Mouse (Mus musculus) lung, postnatal 4 days (tissue): Measurements from ENCODE around the gene Kif16b.

Experiments used
- DNase-seq, 2 experiments: peaks; one replicate each; pipeline ENCODE4 v3.0.0; 2021

The Kif16b gene

DNA sequence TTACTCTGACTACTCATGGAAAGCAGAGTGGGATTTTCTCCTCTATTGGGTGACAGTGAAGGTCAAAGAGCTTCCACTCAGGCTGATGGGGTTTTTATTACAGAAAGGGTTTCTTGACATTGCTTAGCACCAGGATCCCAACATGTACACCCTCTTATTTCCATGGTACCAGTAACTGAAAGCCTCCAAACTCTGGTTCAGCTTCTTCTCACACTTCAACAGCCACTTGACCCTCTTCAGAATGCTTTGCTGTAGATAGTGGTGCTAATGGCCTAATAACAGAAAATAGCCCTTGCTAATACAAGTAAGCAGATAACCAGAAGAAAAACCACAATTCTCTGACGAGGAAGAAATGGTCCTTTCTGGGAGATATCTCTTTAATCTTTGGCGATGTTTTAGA, 259.6 kb downstream of the Kif16b start:
- DNase-seq: no peak

DNA sequence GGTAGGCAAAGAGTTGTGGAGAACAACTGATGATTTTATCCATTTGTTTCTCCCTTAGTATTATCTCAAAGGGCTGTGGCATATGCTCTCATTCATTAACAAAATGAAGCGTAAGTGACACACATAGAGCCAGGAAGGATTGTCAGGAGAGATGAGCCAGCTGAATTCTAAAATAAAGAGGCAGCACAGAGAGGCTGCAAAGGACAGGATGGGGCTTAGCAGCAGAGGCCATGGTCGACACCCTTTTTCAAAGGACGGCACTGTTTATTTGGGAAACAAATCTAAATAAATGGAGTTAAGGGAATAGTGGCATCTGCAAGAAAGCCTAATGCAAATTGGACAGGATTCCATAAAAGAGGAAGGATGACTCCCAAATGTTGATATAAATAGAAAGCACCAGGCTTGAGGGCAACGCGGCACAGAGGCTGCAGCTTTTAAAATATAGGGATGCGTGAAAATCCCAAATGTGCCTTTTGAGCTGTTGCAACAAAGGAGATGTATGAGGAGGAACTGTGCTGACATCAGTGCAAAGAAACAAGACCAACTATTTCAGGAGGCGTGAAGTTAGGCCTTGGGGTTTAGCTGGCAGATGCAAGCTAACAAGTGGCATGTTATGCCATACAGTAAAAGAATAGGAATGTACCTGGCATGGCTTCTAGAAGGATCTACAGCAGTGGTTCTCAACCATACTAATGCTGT, 265.6 kb downstream of the Kif16b start:
- DNase-seq: no peak

DNA sequence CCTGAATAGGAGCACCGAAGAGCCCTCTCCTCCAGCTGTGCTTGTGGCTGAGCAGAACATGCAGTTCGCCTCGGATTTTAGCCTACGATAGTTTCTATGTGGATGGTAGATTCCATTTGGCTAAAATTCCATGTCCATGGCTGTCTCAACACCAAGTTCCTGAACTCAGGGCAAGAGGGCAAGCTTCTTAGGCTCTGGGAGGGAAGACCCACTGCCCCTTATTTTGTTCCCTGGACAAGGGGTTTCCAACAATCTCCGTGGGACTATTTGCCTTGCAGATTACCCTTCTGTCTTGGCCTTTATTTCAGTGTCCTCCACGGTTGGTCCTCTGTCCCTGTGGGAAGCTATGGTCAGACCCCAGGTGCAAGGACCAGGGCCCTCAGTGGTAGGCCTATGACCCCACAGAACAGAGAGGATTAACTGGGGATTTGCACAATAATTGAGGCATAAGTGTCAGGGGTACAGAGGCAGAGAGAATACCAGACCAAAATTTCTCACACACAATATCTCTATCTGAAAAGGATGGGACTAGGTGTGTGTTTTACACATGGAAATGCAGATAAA, 267.3 kb downstream of the Kif16b start:
- DNase-seq: no peak

DNA sequence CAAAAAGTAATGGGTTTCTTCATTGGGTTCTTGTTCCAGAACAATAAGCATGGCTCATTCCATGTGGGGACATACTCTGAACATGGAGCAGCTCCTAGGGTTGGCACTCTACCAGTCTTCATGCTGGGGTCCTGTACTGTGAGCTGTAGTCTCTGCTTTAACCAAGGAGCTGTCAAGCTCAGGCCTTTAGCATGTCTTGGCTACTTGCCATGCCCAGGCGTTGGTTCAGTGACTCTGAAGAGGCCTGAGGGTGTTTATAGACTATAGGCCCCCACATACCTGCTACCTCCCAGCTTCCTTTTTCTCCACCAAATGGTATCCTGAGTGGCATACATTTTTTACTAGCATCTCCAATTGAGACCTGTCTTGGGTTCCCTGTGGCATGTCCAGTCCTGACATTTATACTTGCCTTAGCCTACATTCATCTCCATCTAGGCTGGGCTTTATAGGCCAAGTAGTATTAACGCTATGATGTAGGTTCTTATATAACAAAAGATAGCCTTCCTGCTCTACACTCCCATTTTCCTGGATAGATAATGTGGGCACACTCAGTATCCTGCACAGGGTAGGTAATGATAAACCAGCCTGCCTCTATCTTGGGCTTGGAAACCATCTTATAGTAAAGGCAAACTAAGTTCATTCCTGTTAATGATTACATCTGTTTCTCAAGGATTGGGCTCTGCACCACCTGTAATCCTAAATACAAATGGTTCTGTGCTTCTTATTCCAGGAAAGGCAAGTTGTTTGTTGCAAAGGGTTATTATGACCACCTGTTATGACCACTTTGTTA, 271.6 kb downstream of the Kif16b start:
- no peak for DNase-seq

DNA sequence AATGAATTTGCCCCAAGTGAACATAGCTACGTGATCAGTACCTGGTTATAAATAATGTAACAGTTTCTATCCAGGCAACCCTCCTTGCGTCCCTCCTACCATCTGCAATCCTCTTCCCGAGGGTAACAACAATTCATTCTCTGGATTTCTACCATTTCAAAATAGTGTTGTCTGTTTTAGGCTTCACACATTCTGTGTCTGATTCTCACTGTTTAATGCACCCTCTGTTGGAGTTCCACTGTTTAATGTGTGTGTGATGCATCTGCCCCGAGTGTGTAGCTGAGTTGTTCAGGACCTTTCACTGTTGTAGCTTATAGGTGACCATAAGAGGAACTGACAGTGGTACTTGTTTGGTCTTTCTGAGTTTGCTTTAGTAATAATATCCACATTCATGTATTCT, 275.6 kb downstream of the Kif16b start:
- no peak for DNase-seq

DNA sequence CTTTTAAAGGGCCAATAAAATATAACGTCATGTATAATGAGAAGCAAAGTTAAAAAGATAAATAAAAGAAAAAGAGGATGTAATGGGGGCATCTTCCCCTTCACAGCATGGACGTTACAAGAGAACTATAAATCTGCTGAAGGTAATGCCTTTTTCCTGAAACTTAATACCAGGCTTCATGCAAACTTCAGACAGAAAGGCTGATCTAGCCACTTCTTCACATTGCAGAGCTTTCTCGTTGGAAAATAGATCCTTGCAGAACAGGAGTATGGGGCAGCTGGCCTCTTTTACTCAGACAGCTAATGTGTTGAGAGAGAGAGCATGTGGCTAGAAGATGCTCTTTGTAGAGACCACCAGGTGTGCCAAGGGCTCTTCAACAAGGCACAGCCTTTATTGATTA, 276.2 kb downstream of the Kif16b start:
- DNase-seq: no peak

DNA sequence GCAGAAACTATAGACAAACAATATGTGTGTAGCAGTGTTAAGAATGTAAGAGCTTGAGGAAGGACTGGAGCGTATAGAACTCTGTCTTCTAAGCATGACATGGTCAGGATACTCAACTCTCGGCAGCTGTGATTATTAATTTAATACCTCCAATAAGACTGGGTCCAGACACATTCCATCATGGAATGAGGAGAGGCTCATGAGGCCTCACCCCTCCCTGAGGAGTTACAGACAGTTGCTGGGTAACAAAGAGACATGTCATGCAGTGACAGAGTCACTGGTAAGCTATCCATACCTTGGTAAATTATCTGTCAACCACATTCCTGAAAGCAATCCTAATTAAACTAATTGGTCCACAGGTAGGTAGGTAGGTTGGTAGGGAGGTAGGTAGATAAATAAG, 277.1 kb downstream of the Kif16b start:
- no peak for DNase-seq

DNA sequence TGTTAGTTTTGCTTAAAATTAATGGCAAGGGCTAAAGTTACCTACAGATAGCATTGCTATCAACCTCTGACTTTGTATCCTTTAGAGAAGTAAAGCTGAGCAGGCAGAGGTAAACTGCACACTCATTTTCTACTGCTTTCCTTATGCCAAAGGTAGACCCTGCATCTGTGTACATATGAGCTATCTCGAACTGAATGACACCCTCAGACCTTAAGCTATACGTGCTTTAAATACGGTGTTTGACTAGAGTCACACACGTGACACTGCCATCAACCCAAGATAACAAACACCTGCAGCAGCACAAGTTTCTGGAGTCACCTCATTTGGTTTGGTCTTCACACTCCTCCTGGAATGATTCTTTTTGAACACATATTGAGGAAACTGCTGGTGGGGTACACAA, 280.2 kb downstream of the Kif16b start:
- DNase-seq: no peak

DNA sequence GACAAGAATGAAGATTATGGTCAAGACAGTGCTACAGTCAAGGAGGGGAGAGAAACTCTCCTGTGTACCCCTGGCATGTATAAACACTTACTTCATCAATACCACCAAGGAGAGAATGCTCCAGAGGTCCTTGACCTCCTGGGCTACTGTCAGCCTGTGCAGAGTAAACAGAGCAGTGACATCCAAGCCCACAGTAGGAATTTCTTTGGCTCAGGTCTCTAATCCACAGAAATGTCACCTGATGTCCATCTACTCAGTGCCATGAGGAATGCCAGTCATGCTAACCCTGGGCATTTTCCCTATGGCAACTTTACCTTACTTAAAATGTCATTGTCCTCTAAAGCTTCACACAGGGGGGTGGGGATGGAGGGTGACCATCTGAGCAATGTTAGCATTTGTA, 281.4 kb downstream of the Kif16b start:
- DNase-seq: no peak

DNA sequence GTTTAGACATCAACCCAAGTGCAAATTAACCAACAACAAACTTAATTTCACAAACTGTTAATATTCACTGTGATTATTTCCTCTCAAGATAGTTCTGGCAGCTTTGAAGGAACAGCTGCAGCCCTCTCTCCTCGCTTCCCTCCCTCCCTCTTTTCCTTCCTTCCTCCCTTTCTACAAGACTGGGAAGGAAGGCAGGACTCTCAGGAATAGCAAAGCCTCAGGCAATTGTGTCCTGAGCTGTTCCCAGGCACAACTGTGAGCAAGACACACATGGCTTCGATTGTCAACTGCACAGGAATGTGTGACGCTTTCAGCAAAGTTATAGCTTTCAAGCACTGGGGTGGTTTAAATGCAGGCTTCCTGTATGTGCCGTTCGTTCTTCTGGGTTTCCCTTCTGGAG, 286.8 kb downstream of the Kif16b start:
- DNase-seq: no peak

DNA sequence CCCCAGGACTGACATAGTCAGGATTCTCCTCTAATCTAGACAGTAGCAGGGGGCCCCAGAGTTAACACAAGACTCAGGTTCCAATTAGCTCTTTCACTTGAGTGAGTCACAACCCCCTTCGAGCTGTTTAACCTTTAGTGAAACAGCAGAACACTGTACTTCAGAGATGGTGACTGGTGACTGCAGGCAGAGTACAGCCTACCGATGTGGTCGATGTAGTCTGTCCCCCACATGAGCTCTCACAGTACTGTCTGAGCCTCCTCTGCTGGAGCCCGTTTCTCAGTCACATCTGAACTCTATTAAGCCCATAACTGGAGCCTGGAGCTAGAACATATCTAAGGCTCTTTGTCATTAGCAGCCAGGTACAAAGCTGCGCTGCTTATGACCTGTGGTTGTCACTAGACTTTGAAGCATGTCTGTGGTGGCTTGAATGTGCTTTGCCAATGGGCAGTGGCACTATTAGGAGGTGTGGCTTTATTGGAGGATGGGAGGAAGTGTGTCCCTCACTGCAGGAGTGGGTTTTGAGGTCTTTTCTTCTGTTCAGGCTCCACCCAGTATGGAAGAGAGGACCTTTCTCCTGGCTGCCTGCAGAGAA, 288.9 kb downstream of the Kif16b start:
- DNase-seq: no peak

DNA sequence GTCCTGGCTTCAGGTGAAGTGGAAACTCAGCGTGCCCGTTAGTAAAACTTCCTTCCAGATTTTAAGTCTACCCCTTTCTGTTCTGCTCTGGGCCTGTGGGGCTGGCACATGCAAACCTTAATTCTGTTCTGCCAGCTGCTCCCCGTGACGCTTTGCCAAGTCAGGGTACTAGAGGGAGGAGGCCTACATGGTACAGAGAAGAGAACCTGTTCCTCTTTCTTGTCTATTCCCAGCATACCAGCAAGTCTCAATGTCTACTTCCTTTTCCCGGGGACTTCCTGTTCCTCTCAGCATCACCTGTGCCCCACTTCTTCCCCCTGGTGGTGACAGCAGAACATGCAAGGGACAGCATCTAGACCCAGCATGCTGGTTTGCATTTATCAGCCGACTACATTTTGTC, 290.2 kb downstream of the Kif16b start:
- peak; percentile 37 to 46 for DNase-seq

DNA sequence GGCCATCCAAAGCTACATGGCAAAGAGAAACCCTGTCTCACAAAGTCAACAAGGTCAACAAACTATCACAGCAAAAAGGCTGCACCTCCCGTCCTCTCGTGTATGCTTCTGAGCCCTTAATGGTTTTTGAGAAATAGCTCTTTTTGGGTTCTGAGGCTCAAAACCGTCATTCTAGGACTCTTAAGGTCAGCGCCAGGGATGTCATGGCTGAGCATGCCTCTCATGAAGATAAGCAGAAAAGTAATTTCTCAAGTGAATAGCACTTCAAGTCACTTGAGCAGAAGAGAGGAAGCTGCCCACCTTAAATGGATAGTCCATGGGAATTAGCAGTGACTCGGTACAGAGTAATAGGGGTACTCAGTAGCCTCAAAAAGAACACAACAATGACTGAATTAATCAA, 291.1 kb downstream of the Kif16b start:
- no peak for DNase-seq

DNA sequence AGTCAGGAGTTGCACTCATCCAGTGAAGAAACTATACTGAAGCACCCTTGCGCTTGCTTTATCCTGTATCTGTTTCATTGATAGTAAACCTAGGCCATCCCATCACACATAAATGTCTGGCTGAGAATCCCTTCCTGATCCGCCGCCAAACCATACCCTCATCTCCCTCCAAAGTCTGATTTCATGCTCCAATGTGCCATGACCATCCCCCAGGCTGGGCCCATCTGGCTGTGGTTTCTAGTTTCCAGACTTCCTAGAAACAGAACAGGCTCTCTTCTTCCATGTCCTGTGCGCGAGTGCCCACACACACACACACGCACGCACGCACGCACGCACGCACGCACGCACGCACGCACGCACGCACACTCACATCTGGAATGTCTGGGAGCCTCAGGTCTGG, 292.6 kb downstream of the Kif16b start:
- DNase-seq: no peak

DNA sequence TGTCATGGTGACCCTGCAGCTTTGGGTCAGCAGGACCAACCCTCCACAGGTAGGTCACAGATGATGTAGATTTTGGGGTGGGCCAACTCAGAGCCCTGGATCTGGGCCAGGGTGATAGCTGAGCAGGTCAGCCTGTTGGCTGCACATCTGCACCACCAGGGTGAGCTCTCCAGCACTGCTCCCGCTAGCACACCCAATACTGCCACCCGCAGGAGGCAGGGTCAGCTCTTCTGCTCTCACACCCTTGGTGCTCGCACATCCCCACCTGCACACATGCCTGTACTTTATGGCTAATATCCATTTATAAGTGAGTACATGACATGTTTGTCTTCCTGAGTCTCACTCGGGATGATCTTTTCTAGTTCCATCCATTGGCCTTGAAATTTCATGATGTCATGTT, 296.6 kb downstream of the Kif16b start:
- no peak for DNase-seq

DNA sequence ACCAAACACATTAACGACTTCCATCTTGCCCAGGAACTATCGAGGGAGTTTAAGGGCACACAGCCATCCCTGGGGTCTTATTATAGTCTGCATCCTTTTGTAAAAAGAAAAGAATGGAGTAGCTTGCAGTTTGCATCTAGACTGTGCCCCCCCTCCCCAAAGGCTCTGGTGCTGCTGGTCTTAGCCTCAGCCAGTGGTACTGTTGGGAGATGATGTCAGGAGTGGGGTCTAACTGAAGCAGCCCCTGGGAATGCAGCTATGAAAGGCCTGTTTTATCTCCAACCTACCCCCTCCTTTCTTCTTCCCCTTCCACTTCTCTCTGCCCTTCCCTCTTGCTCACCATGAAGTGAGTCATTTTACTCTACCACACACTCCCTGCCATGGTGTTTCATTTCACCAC, 298.1 kb downstream of the Kif16b start:
- DNase-seq: no peak

DNA sequence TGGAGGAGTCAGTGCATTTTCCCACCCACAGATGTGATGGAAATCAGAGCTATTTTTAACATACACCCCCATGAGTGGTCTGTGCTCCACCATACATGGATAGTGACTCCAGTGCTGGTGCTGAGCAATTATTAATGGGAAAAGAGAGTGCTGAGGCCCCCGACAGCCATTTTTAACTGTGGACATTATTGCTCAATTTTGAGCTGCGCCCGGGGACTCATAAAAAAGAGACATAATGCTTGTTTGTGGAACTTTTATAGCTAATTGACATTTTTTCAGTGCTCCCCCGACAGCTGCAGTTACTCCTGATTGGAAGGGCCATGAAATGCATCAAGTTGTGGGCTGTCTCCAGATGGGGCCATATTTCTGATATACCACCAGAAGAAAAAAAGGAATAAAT, 302.1 kb downstream of the Kif16b start:
- no peak for DNase-seq

DNA sequence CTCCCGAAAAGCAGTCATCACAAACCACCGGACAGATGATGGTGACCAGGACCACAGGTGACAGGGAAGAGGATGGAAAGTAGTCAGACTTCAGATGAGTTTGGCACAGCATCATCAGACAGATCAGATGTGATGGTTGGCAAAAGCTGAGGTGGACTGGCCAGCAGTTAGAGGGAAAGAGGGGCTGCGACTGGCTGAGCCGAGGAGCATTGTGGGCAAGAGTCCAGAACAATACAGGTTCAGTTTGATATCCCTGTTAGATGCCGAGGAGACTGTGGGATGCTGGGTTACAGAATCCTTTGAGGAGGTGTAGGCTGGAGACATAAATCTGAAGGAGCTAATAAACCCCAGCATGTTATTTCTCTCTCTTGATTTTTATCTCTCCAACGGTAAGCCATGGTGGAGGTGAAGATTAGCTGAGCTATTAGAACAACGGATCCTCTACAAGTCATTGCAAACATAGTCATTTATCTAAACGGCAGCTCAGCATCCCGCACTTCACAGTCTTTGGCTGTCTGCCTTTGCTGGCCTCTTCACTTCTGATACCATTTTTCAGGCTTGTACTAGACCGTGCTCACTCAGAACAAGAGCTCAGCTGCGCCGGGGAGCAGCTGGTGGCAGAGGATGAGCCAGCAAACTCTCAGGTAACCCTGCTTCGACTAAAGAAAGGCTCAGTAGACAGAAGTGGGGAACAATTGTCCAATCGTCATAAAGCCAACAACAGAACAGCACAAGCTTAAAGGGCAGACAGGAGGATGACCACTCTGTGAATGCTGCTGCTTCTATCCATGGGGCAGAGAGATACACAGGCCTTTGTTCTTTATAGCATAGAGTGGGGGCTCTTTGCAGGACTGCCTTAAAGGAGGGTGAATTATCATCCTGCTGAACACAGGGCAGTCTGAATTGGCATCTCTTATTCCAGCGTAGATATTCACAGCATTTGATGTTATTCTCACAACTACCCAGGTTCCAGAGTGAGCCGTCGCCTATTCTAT, 304.9 kb downstream of the Kif16b start:
- DNase-seq: no peak

DNA sequence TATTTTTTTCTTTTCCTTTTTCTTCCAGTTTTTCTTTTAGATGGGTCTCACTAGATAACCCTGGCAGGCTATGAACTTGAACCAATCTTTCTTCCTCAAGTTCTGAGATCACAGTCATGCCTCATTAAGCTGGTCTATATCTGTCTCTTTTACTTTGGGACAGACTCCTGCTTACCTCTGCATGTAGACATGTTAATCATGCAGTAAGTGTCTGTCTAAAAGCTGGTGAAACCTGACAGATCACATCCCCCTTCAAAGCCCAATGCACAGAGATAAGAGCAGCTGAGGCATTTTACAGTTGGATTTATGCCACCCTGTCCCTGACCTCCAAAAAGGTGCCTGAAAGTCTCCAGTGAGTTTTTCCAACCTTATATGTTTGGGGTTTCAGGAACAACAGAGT, 310.4 kb downstream of the Kif16b start:
- DNase-seq: no peak

DNA sequence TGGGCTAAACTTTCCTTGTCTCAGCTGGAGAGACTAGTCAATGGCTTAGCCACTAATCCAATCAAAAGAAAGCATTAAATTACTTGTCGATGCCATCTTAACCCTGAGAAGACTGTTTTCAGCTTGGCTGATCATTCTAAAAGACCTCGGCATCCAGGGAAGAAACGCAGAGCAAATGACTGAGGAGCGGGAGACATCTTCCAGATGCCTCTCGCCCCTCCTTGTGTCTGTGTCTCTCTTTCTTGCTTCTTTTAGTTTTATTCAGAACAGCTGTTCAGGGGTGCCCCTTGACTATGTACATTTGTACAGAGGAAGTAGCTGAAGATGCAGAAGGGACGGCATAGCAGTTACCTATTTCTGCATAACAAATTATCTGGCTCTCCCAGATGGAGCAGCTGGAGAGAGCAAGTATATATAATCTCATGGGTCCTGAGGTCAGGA, 311.0 kb downstream of the Kif16b start:
- no peak for DNase-seq

DNA sequence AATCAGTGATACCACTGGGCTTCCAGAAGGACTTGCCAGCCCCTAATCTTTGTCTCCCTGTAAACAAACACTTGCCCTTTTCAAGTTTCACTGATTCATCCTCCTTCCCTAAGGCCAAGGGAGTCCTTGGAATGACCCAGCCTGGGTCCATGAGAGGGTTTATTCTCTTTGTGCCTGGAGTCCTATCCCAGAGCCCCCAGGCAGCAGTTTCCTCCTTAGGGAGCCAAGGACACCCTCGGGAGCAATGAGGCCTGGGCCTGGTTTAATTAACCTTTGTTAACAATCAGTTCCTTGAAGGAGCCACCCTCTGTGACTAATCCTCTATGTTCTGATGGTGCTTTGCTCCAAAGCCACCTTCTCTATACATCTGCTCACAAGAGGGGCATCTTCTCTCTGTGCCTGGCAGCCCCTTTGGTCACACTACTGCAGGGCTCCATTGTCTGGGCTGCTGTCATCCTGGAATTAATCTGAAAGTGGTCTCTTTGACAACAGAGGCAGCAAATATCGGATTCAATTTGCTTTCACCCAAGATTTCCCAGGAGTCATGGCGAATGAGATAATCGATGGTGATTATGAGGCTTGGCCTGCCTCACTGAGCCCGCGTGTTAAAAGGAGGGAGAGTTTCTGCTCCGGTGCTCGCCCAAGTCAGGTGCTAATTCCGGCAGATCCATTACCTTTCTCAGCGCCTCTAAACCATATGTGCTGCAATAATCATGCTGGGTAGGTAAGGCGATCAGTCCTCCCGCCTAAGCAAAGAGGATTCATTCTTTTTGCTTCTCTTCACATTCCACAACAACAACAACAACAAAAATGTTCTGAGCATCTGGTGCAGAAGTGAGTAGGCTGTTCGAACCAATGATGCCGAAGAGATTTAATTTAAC, 311.7 kb downstream of the Kif16b start:
- no peak for DNase-seq

DNA sequence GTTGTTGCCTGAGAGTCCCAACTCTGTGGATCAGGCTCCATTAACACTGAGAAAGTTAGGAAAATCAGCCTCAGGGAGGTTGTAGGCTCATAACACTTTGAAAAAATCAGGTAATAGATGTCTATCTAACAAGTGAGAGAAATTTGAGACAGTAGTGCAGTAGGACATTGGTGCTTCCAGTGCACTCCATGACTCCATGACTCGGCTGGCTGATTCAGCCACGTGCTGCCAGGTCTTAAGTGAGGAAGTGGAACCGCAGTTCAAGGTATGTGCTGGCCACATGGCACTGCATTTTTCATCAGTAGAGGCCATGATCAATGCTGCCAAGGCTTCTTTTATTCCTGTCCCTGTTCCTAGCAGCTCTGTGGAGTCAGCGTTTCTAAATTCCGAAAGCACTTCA, 315.5 kb downstream of the Kif16b start:
- no peak for DNase-seq
